Mouse (Mus musculus): Measurements from ENCODE around the gene Tshz2.

DNA sequence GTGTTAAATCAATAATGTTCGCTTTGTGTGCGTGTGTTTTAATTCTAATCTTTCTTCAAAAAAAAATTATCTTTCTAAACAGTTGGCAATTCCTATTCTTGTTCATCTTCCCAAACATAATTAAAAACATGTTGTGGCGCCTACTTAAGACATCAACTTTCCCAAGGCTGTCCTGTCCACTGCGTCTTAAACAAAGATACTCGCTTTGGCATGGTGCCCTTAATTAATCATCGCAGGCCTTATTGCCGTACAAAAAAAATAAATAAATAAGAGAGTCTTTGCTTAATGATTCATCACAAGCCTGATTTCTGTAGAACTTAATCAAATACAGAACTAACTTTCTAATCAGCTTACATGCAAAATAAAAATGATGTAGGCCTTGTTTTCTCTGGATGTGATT, 385.1 kb downstream of the Tshz2 start:
- TF ChIP-seq CTCF (IDR thresholded peaks at IDR 0.05; ENCODE audit: low read depth) (no peak), EP300 (IDR thresholded peaks at IDR 0.05; ENCODE audit: low read depth) (no peak)

Data from liver, embryonic 14.5 days (tissue).